Mouse (Mus musculus) c-Kit-positive CD71-negative TER-119-negative erythroid progenitor cells, embryonic 14.5 days (primary cell): ENCODE data around the gene Atrnl1.
"Not testable (repeated sequence)": the region's sequence is repeated elsewhere in the genome, so short reads cannot be mapped to it uniquely, and the experiment has no call there.

ENCODE experiments used
- DNase-seq: peaks from one replicate; pipeline ENCODE4 v3.0.0-alpha.2; 2013; ENCODE audit warnings: low read depth

The Atrnl1 gene

GRCm38 (mm10) chr19:57825271-57826207, 214.7 kb downstream of the Atrnl1 start:
- no peak for DNase-seq

GRCm38 (mm10) chr19:57833083-57833482, 222.2 kb downstream of the Atrnl1 start:
- no peak for DNase-seq

- no peak for DNase-seq
These were observed 227.0 kb downstream of the Atrnl1 start for GRCm38 (mm10) chr19:57837882-57838281.

- no peak for DNase-seq
These were observed 227.7 kb downstream of the Atrnl1 start for GRCm38 (mm10) chr19:57838546-57838945.

- no peak for DNase-seq
These were observed 239.1 kb downstream of the Atrnl1 start for GRCm38 (mm10) chr19:57849915-57850314.

- no peak for DNase-seq
These were observed 257.5 kb downstream of the Atrnl1 start for GRCm38 (mm10) chr19:57868350-57868749.

- DNase-seq = no peak
These were observed 260.0 kb downstream of the Atrnl1 start for GRCm38 (mm10) chr19:57870871-57871270.

- no peak for DNase-seq
These were observed 265.2 kb downstream of the Atrnl1 start for GRCm38 (mm10) chr19:57876057-57876456.

- DNase-seq = no peak
These were observed 266.5 kb downstream of the Atrnl1 start for GRCm38 (mm10) chr19:57877343-57877742.

GRCm38 (mm10) chr19:57878583-57878982, 267.7 kb downstream of the Atrnl1 start:
- no peak for DNase-seq

GRCm38 (mm10) chr19:57879841-57880240, 269.0 kb downstream of the Atrnl1 start:
- DNase-seq = not testable (repeated sequence)

- no peak for DNase-seq
These were observed 271.1 kb downstream of the Atrnl1 start for GRCm38 (mm10) chr19:57881927-57882326.

GRCm38 (mm10) chr19:57888871-57889270, 278.0 kb downstream of the Atrnl1 start:
- DNase-seq = no peak

- no peak for DNase-seq
These were observed 278.9 kb downstream of the Atrnl1 start for GRCm38 (mm10) chr19:57889741-57890140.

- no peak for DNase-seq
These were observed 280.1 kb downstream of the Atrnl1 start for GRCm38 (mm10) chr19:57890954-57891353.

GRCm38 (mm10) chr19:57894191-57894590, 283.4 kb downstream of the Atrnl1 start:
- DNase-seq = peak; percentile 32

- DNase-seq = no peak
These were observed 289.2 kb downstream of the Atrnl1 start for GRCm38 (mm10) chr19:57900037-57900436.

GRCm38 (mm10) chr19:57909466-57909865, 298.6 kb downstream of the Atrnl1 start:
- no peak for DNase-seq

GRCm38 (mm10) chr19:57910650-57911049, 299.8 kb downstream of the Atrnl1 start:
- DNase-seq = no peak

GRCm38 (mm10) chr19:57916325-57916724, 305.5 kb downstream of the Atrnl1 start:
- no peak for DNase-seq

- no peak for DNase-seq
These were observed 312.2 kb downstream of the Atrnl1 start for GRCm38 (mm10) chr19:57922991-57923390.

- no peak for DNase-seq
These were observed 314.0 kb downstream of the Atrnl1 start for GRCm38 (mm10) chr19:57924856-57925255.

- no peak for DNase-seq
These were observed 314.8 kb downstream of the Atrnl1 start for GRCm38 (mm10) chr19:57925681-57926080.
